10 mouse cellular contexts compared by ENCODE assay signal in the genomic region with DNA sequence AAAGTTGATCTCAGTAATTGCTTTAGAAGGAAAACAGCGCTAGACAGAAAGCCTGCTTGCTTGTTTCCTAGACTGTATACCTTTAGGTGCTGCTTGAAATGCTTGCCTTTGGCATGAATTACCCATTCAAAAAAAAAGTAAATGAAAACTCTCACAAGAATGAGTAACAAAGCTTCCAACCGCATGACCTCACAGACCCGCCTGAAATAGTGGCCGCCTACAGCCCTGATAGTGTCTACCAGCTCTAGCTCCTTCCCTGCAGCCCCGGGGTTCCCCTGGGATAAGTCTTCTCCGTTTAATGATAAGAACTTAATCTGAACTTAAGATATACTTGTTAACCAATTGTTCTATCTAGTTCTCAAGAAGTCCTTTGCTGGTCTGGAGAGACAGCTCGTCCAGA.
"Had no signal": no experiment of that assay in that cellular context is flagged by ENCODE, and none has a peak within 500 bp of the region (broad histone marks: within the 10 kb centered on the region; RNA-seq: fewer than 3 reads in every experiment).

No protein-coding gene starts in this region.

- H3K4me3 ChIP-seq: left cerebral cortex, adult 2 months; liver, embryonic 13.5 days; midbrain, embryonic 15.5 days had no signal

- DNase-seq: kidney, adult 9 months; liver, embryonic 13.5 days; lung, adult 2 months; thymus, adult 2 months; thymus, postnatal 14 days; thymus, postnatal 4 days had no signal

- H3K36me3 ChIP-seq: liver, embryonic 13.5 days; midbrain, embryonic 15.5 days had no signal

- H3K4me1 ChIP-seq: liver, embryonic 13.5 days; midbrain, embryonic 15.5 days had no signal

- H3K4me2 ChIP-seq: liver, embryonic 13.5 days; midbrain, embryonic 11.5 days; midbrain, embryonic 15.5 days had no signal

- H3K9me3 ChIP-seq: liver, embryonic 13.5 days; midbrain, embryonic 15.5 days had no signal

- H3K9ac ChIP-seq: liver, embryonic 13.5 days; midbrain, embryonic 15.5 days had no signal

- H3K27me3 ChIP-seq: midbrain, embryonic 15.5 days had no signal

- H3K27ac ChIP-seq: left cerebral cortex, adult 2 months; liver, embryonic 13.5 days; midbrain, embryonic 15.5 days; stomach, postnatal 0 days had no signal
